Mouse (Mus musculus) cortical plate, adult 2 months (tissue): ENCODE measurements around the gene Prf1.

Experiments used
- CTCF ChIP-seq: fragments of 200-500 bp; IDR thresholded peaks from 2 replicates; pipeline ENCODE4 v1.5.1; 2011; ENCODE audit warnings: mild to moderate bottlenecking, control low read depth, low read length; ENCODE audit not compliant: insufficient read depth; ENCODE audit errors: extremely low read depth
- POLR2A ChIP-seq: fragments of 200-500 bp; IDR thresholded peaks from 2 replicates; pipeline ENCODE4 v1.6.1; 2011; ENCODE audit warnings: mild to moderate bottlenecking, low read length, control low read depth; ENCODE audit not compliant: insufficient read depth; ENCODE audit errors: extremely low read depth

- TF ChIP-seq POLR2A (no peak), CTCF (no peak)
Observed at GRCm38 (mm10) chr10:61324717-61325116, 27.1 kb downstream of the Prf1 start.
